Mouse (Mus musculus): ENCODE measurements around the gene Dram1. TPM values are rescaled to one million over a fixed set of nuclear protein-coding genes. Genes with fewer than 3 reads are reported as not detected.

The Dram1 gene
- polyA plus RNA-seq, 1 experiment from 2014 or later, result 128 TPM

- H3K9ac ChIP-seq (ENCODE audit: low read length), result no peak overlapping the region
- H3K4me1 ChIP-seq (replicated peaks; ENCODE audit: control insufficient read depth, insufficient read depth, low read length), result no peaks in the 10 kb centered on the region
- H3K9me3 ChIP-seq (ENCODE audit: control insufficient read depth, low read length), result no peaks in the 10 kb centered on the region; the same call in 1 of the 2 replicates
- no peak for ATAC-seq (ENCODE audit: low read depth)
- H3K4me3 ChIP-seq (ENCODE audit: low read length), result no peak overlapping the region
- no peaks in the 10 kb centered on the region for H3K27me3 ChIP-seq (ENCODE audit: control insufficient read depth, insufficient read depth, low read depth, low read length)
- no peak overlapping the region for H3K4me2 ChIP-seq (ENCODE audit: low read depth, low read length)
- H3K36me3 ChIP-seq (ENCODE audit: control insufficient read depth, insufficient read depth, low read length), result no peaks in the 10 kb centered on the region
- WGBS, result 63% methylated on average over 1 of the region's 1 CpGs
- H3K27ac ChIP-seq (ENCODE audit: low read length), result no peak overlapping the region
Measured at GRCm38 (mm10) chr10:88362218-88362617, 16.7 kb downstream of the Dram1 start.

- peak overlapping the region; percentile 80 for H3K9ac ChIP-seq (ENCODE audit: low read length)
- H3K9me3 ChIP-seq (ENCODE audit: control insufficient read depth, low read length), result no peaks in the 10 kb centered on the region; the same call in 1 of the 2 replicates
- no peaks in the 10 kb centered on the region; the same call in 1 of the 2 replicates for H3K4me1 ChIP-seq (replicated peaks; ENCODE audit: control insufficient read depth, insufficient read depth, low read length)
- H3K4me2 ChIP-seq (ENCODE audit: low read depth, low read length), result peak overlapping the region; percentile 75
- 2% methylated on average over 37 of the region's 47 CpGs for WGBS
- peak; percentile 94 for ATAC-seq (ENCODE audit: low read depth)
- H3K27ac ChIP-seq (ENCODE audit: low read length), result peak overlapping the region; percentile 53
- no peaks in the 10 kb centered on the region for H3K27me3 ChIP-seq (ENCODE audit: control insufficient read depth, insufficient read depth, low read depth, low read length)
- H3K36me3 ChIP-seq (ENCODE audit: control insufficient read depth, insufficient read depth, low read length), result no peaks in the 10 kb centered on the region
- peak overlapping the region; percentile 65 for H3K4me3 ChIP-seq (ENCODE audit: low read length)
Measured at GRCm38 (mm10) chr10:88356983-88357559, 21.8 kb downstream of the Dram1 start.

- H3K4me2 ChIP-seq (ENCODE audit: low read depth, low read length), result peak overlapping the region; percentile 75
- peaks cover 6% of the 10 kb centered on the region for H3K4me1 ChIP-seq (replicated peaks; ENCODE audit: control insufficient read depth, insufficient read depth, low read length)
- no peaks in the 10 kb centered on the region; the same call in 1 of the 2 replicates for H3K9me3 ChIP-seq (ENCODE audit: control insufficient read depth, low read length)
- WGBS, result 6% methylated on average over 21 of the region's 21 CpGs
- H3K36me3 ChIP-seq (ENCODE audit: control insufficient read depth, insufficient read depth, low read length), result no peaks in the 10 kb centered on the region
- H3K9ac ChIP-seq (ENCODE audit: low read length), result peak overlapping the region; percentile 80
- peak; percentile 34; the same call in 1 of the 2 replicates for ATAC-seq (ENCODE audit: low read depth)
- H3K27ac ChIP-seq (ENCODE audit: low read length), result peak overlapping the region; percentile 53
- H3K4me3 ChIP-seq (ENCODE audit: low read length), result peak overlapping the region; percentile 65
- H3K27me3 ChIP-seq (ENCODE audit: control insufficient read depth, insufficient read depth, low read depth, low read length), result no peaks in the 10 kb centered on the region
Measured at GRCm38 (mm10) chr10:88356114-88356982, 22.5 kb downstream of the Dram1 start.

GRCm38 (mm10) chr10:88354599-88354998 lies 24.3 kb downstream of the Dram1 start:
- H3K27ac ChIP-seq (ENCODE audit: low read length), result peak overlapping the region; percentile 17; the same call in 1 of the 2 replicates
- 42% methylated on average over 5 of the region's 5 CpGs for WGBS
- H3K4me2 ChIP-seq (ENCODE audit: low read depth, low read length), result peak overlapping the region; percentile 75

GRCm38 (mm10) chr10:88352549-88352948 lies 26.3 kb downstream of the Dram1 start:
- H3K9me3 ChIP-seq (ENCODE audit: control insufficient read depth, low read length), result no peaks in the 10 kb centered on the region
- H3K4me3 ChIP-seq (ENCODE audit: low read length), result no peak overlapping the region
- H3K27me3 ChIP-seq (ENCODE audit: control insufficient read depth, insufficient read depth, low read depth, low read length), result no peaks in the 10 kb centered on the region
- peak overlapping the region; percentile 47 for H3K27ac ChIP-seq (ENCODE audit: low read length)
- peak overlapping the region; percentile 21 for H3K4me2 ChIP-seq (ENCODE audit: low read depth, low read length)
- H3K9ac ChIP-seq (ENCODE audit: low read length), result no peak overlapping the region
- peaks cover 19% of the 10 kb centered on the region for H3K4me1 ChIP-seq (replicated peaks; ENCODE audit: control insufficient read depth, insufficient read depth, low read length)
- H3K36me3 ChIP-seq (ENCODE audit: control insufficient read depth, insufficient read depth, low read length), result no peaks in the 10 kb centered on the region
- 41% methylated on average over 2 of the region's 2 CpGs for WGBS
- ATAC-seq (ENCODE audit: low read depth), result no peak

More at GRCm38 (mm10) chr10:88354599-88354998, 24.3 kb downstream of the Dram1 start:
- H3K4me3 ChIP-seq (ENCODE audit: low read length), result peak overlapping the region; percentile 65
- no peaks in the 10 kb centered on the region; the same call in 1 of the 2 replicates for H3K9me3 ChIP-seq (ENCODE audit: control insufficient read depth, low read length)
- no peaks in the 10 kb centered on the region for H3K36me3 ChIP-seq (ENCODE audit: control insufficient read depth, insufficient read depth, low read length)
- no peaks in the 10 kb centered on the region for H3K27me3 ChIP-seq (ENCODE audit: control insufficient read depth, insufficient read depth, low read depth, low read length)
- H3K9ac ChIP-seq (ENCODE audit: low read length), result no peak overlapping the region
- H3K4me1 ChIP-seq (replicated peaks; ENCODE audit: control insufficient read depth, insufficient read depth, low read length), result peaks cover 12% of the 10 kb centered on the region
- no peak for ATAC-seq (ENCODE audit: low read depth)

GRCm38 (mm10) chr10:88351411-88352103 lies 27.3 kb downstream of the Dram1 start:
- Histone ChIP-seq H3K4me3 (ENCODE audit: low read length) (no peak overlapping the region), H3K27me3 (ENCODE audit: control insufficient read depth, insufficient read depth, low read depth, low read length) (no peaks in the 10 kb centered on the region), H3K27ac (ENCODE audit: low read length) (peak overlapping the region; percentile 10), H3K36me3 (ENCODE audit: control insufficient read depth, insufficient read depth, low read length) (no peaks in the 10 kb centered on the region; the same call in 1 of the 2 replicates), H3K9me3 (ENCODE audit: control insufficient read depth, low read length) (no peaks in the 10 kb centered on the region), H3K4me1 (replicated peaks; ENCODE audit: control insufficient read depth, insufficient read depth, low read length) (peaks cover 23% of the 10 kb centered on the region), H3K9ac (ENCODE audit: low read length) (0 out of 2 replicates have a peak overlapping the region, but pooled peaks have one; percentile 27), H3K4me2 (ENCODE audit: low read depth, low read length) (peak overlapping the region; percentile 12; the same call in 1 of the 2 replicates)
- no peak for ATAC-seq (ENCODE audit: low read depth)
- WGBS, result 41% methylated on average over 5 of the region's 5 CpGs

- 57% methylated on average over 2 of the region's 2 CpGs for WGBS
- Histone ChIP-seq H3K4me2 (ENCODE audit: low read depth, low read length) (peak overlapping the region; percentile 12; the same call in 1 of the 2 replicates), H3K27ac (ENCODE audit: low read length) (peak overlapping the region; percentile 84), H3K4me1 (replicated peaks; ENCODE audit: control insufficient read depth, insufficient read depth, low read length) (peaks cover 26% of the 10 kb centered on the region), H3K36me3 (ENCODE audit: control insufficient read depth, insufficient read depth, low read length) (no peaks in the 10 kb centered on the region; the same call in 1 of the 2 replicates), H3K9ac (ENCODE audit: low read length) (no peak overlapping the region), H3K4me3 (ENCODE audit: low read length) (no peak overlapping the region), H3K9me3 (ENCODE audit: control insufficient read depth, low read length) (no peaks in the 10 kb centered on the region), H3K27me3 (ENCODE audit: control insufficient read depth, insufficient read depth, low read depth, low read length) (no peaks in the 10 kb centered on the region)
- ATAC-seq (ENCODE audit: low read depth), result no peak
Measured at GRCm38 (mm10) chr10:88350687-88351086, 28.2 kb downstream of the Dram1 start.

- no peaks in the 10 kb centered on the region; the same call in 1 of the 2 replicates for H3K36me3 ChIP-seq (ENCODE audit: control insufficient read depth, insufficient read depth, low read length)
- H3K27ac ChIP-seq (ENCODE audit: low read length), result peak overlapping the region; percentile 89
- H3K9me3 ChIP-seq (ENCODE audit: control insufficient read depth, low read length), result no peaks in the 10 kb centered on the region
- WGBS, result 46% methylated on average over 8 of the region's 8 CpGs
- H3K27me3 ChIP-seq (ENCODE audit: control insufficient read depth, insufficient read depth, low read depth, low read length), result no peaks in the 10 kb centered on the region
- no peak overlapping the region for H3K4me3 ChIP-seq (ENCODE audit: low read length)
- H3K4me2 ChIP-seq (ENCODE audit: low read depth, low read length), result peak overlapping the region; percentile 29
- H3K9ac ChIP-seq (ENCODE audit: low read length), result no peak overlapping the region; the same call in 1 of the 2 replicates
- peaks cover 26% of the 10 kb centered on the region for H3K4me1 ChIP-seq (replicated peaks; ENCODE audit: control insufficient read depth, insufficient read depth, low read length)
- peak; percentile 87 for ATAC-seq (ENCODE audit: low read depth)
Measured at GRCm38 (mm10) chr10:88349800-88350199, 29.1 kb downstream of the Dram1 start.
